Mouse (Mus musculus) hindbrain, postnatal 0 days (tissue): ENCODE data around the gene Prx. TPM values are rescaled to one million over a fixed set of nuclear protein-coding genes. Genes with fewer than 3 reads are reported as not detected.
A peak's percentile ranks its signal among the peaks of the same experiment; 100 is the strongest.

ENCODE experiments used
- ATAC-seq: fragments of 200-750 bp; cut with Nextera tagmentation; 2 replicates; pipeline ENCODE4 v1.8.0; 2017; ENCODE audit warnings: mild to moderate bottlenecking, moderate TSS enrichment, moderate library complexity
- DNase-seq: peaks from one replicate; pipeline ENCODE4 v3.0.0-alpha.2; 2015; ENCODE audit warnings: low spot score
- H3K27ac ChIP-seq: fragments of 300-500 bp; sonication (generic); 2 replicates; pipeline ENCODE4 v1.5.1; 2014; ENCODE audit warnings: mild to moderate bottlenecking
- H3K27me3 ChIP-seq: fragments of 300-500 bp; sonication (generic); 2 replicates; pipeline ENCODE4 v1.6.1; 2014; ENCODE audit warnings: low read length, mixed read lengths; ENCODE audit not compliant: insufficient read depth
- H3K36me3 ChIP-seq: fragments of 300-500 bp; sonication (generic); 2 replicates; pipeline ENCODE4 v1.6.1; 2014; ENCODE audit warnings: low read length, mixed read lengths; ENCODE audit not compliant: insufficient read depth
- H3K4me1 ChIP-seq: fragments of 300-500 bp; sonication (generic); 2 replicates; pipeline ENCODE4 v1.6.1; 2014; ENCODE audit warnings: antibody characterized with exemption, low read length, mixed read lengths; ENCODE audit not compliant: insufficient read depth
- H3K4me2 ChIP-seq: fragments of 300-500 bp; sonication (generic); 2 replicates; pipeline ENCODE4 v1.6.1; 2014; ENCODE audit warnings: low read depth, mild to moderate bottlenecking, low read length, moderate library complexity, mixed read lengths
- H3K4me3 ChIP-seq: fragments of 300-500 bp; sonication (generic); 2 replicates; pipeline ENCODE4 v1.5.1; 2014; ENCODE audit warnings: low read length
- H3K9ac ChIP-seq: fragments of 300-500 bp; sonication (generic); replicated peaks from 2 replicates; pipeline ENCODE4 v1.6.1; 2014; ENCODE audit warnings: mild to moderate bottlenecking, low read length, moderate library complexity, mixed read lengths
- H3K9me3 ChIP-seq: fragments of 300-500 bp; sonication (generic); 2 replicates; pipeline ENCODE4 v1.6.1; 2016; ENCODE audit warnings: low read length, mixed read lengths
- CTCF ChIP-seq: IDR thresholded peaks from 2 replicates; pipeline ENCODE4 v1.5.1; 2016; ENCODE audit warnings: antibody characterized with exemption, control low read depth, low read depth
- WGBS: fragments of 180-500 bp; shearing (Covaris S2); extraction: QIAGEN DNeasy Blood & Tissue Kit; methylation state at CpG from one replicate; pipeline ENCODE4 v1.1.7; 2014; 5-methylcytosine and 5-hydroxymethylcytosine counted together
- polyA plus RNA-seq: library from polyadenylated mRNA; unstranded; fragments of >200 nt; fragmentation: Nextera tagmentation; extraction: Ambion mirVana; gene quantifications from 2 replicates; pipeline ENCODE4 v1.2.1, GENCODE M21; 2015
- total RNA-seq: library from RNA; depleted of rRNA; stranded (reverse); fragments of >200 nt; gene quantifications from 2 replicates; pipeline ENCODE4 v1.2.3, GENCODE M21; 2014; rRNA removed

Prx gene
- total and polyA plus RNA-seq, 2 experiments from 2014 or later: 2.1 TPM

DNA sequence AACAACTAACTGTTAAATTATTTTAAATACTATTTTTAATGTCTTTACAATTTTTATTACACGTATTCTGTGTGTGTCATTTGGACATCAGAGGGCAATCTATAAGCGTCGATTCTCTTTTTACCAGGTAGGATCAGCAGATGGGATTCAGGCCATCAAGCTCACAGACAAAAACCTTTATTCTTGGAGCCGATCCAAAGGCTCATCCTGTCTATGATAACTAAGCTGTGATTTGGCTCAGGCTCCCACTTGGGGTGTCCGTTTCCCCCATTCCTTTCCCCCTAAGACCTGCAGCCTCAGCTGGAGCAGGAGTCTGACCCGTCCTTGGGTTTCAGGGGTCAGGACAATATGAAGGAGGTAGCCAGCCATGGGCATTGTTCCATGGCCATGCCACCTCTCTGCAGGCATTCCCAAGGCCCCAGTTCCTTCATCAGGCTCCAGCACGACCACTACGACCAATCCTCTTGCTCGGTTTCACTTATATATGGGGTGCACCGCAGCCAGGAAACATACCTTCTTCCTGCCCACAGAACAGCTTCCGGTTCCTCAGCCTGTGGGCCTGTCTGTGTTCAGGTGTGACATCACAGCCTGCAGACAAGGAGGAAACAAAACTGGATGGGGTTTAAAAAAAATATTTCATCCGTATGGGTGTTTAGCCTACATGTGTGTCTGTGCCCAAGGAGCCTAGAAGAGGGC, 45.7 kb downstream of the Prx start:
- no peak for DNase-seq
- 82% methylated on average over 12 of the region's 12 CpGs for WGBS

GRCm38 (mm10) chr7:27549597-27549996, 50.5 kb downstream of the Prx start:
- H3K9me3 ChIP-seq: no peaks in the 10 kb centered on the region
- ATAC-seq (no peak), DNase-seq (no peak)
- H3K36me3 ChIP-seq: no peaks in the 10 kb centered on the region
- 77% methylated on average over 6 of the region's 6 CpGs for WGBS
- 0 out of 2 replicates have a peak, but pooled peaks cover 6% of the 10 kb centered on the region for H3K4me1 ChIP-seq
- no peaks in the 10 kb centered on the region for H3K27me3 ChIP-seq
- no peak overlapping the region for H3K27ac ChIP-seq
- no peak overlapping the region for H3K4me2 ChIP-seq
- no peak for TF ChIP-seq CTCF
- no peak overlapping the region for H3K9ac ChIP-seq
- H3K4me3 ChIP-seq: no peak overlapping the region

More for the DNA sequence above, 45.7 kb downstream of the Prx start:
- no peak overlapping the region for H3K27ac ChIP-seq
- H3K4me3 ChIP-seq: no peak overlapping the region
- no peak for TF ChIP-seq CTCF
- no peak overlapping the region for H3K9ac ChIP-seq
- ATAC-seq: no peak
- H3K9me3 ChIP-seq: no peaks in the 10 kb centered on the region
- peaks cover 7% of the 10 kb centered on the region; the same call in 1 of the 2 replicates for H3K4me1 ChIP-seq
- H3K27me3 ChIP-seq: no peaks in the 10 kb centered on the region
- H3K36me3 ChIP-seq: no peaks in the 10 kb centered on the region
- no peak overlapping the region for H3K4me2 ChIP-seq

DNA sequence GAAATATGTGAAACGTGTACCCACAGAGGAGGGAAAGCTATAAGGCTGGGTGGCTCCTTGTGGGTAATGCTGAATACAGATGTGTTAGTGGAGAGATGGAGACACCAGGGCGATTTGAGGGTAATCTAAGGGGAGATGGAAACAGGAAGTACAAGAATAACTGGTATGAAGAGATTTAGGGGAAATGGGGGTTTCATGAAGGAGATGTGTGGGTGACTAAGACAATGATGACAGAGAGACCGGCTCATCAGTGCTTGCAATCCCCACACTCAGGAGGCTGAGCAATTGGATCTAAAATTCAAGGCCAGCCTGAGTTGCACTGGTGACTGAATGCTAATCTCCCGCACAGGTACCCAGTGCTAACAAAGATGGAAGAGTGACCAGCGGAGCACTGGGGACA, 52.9 kb downstream of the Prx start:
- H3K27me3 ChIP-seq: no peaks in the 10 kb centered on the region
- ATAC-seq (no peak), DNase-seq (no peak)
- no peak for TF ChIP-seq CTCF
- H3K4me1 ChIP-seq: 0 out of 2 replicates have a peak, but pooled peaks cover 6% of the 10 kb centered on the region
- H3K4me3 ChIP-seq: peak overlapping the region; percentile 74
- peak overlapping the region; percentile 66; the same call in 1 of the 2 replicates for H3K9ac ChIP-seq
- H3K27ac ChIP-seq: 0 out of 2 replicates have a peak overlapping the region, but pooled peaks have one; percentile 71
- no peaks in the 10 kb centered on the region for H3K9me3 ChIP-seq
- 55% methylated on average over 5 of the region's 5 CpGs for WGBS
- H3K4me2 ChIP-seq: peak overlapping the region; percentile 73
- peaks cover 6% of the 10 kb centered on the region; the same call in 1 of the 2 replicates for H3K36me3 ChIP-seq

GRCm38 (mm10) chr7:27552931-27553513, 53.9 kb downstream of the Prx start, which contains the start of the genes Pld3 and 2310022A10Rik:
Pld3 (minus strand) TSS chr7:27553218.
2310022A10Rik (plus strand) TSS chr7:27553233.
- Histone ChIP-seq H3K4me1 (0 out of 2 replicates have a peak, but pooled peaks cover 6% of the 10 kb centered on the region), H3K27ac (peak within 1 kb of the TSS; percentile 71; the same call in 1 of the 2 replicates), H3K4me3 (peak within 1 kb of the TSS; percentile 74), H3K9ac (peak within 1 kb of the TSS; percentile 66), H3K36me3 (peaks cover 6% of the 10 kb centered on the region; the same call in 1 of the 2 replicates), H3K4me2 (peak within 1 kb of the TSS; percentile 73), H3K27me3 (no peaks in the 10 kb centered on the region), H3K9me3 (no peaks in the 10 kb centered on the region)
- under 1% methylated on average over 41 of the region's 41 CpGs for WGBS
- no peak for TF ChIP-seq CTCF
- peak; percentile 97 for DNase-seq
- peak; percentile 100 for ATAC-seq

DNA sequence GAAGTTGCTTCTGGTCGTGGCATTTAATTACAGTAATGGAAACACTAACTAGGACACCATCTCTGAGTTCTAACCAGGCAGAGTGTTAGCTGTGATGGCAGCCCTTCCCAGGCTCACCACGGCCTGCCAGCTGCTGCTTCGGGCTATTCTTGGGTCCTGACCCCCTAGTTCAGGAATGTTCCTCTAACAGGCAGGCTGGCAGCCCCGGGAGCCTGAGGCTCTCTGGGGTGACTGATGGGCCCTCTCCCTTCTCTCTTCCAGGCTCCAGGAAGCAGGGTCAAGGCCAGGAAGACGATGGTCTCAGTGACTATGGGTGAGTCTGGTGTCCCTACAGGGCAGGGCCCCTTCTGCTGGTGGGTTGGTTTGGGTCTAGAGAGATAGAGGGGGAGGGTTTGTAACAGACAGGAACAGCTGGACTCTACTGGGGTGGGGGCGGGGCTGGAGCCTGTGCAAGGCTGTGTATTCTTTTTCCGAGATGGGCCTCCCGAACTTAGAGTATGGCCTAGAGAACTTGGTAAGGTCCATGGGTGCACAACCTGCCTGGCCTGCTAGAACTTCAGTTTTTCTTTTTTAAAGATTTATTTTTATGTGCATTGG, 61.3 kb downstream of the Prx start:
- Histone ChIP-seq H3K4me3 (no peak overlapping the region), H3K36me3 (peaks cover 28% of the 10 kb centered on the region), H3K9me3 (no peaks in the 10 kb centered on the region), H3K4me2 (no peak overlapping the region), H3K27ac (no peak overlapping the region), H3K9ac (no peak overlapping the region), H3K27me3 (no peaks in the 10 kb centered on the region), H3K4me1 (no peaks in the 10 kb centered on the region)
- DNase-seq (no peak), ATAC-seq (no peak)
- WGBS: 78% methylated on average over 8 of the region's 8 CpGs
- TF ChIP-seq CTCF: no peak

DNA sequence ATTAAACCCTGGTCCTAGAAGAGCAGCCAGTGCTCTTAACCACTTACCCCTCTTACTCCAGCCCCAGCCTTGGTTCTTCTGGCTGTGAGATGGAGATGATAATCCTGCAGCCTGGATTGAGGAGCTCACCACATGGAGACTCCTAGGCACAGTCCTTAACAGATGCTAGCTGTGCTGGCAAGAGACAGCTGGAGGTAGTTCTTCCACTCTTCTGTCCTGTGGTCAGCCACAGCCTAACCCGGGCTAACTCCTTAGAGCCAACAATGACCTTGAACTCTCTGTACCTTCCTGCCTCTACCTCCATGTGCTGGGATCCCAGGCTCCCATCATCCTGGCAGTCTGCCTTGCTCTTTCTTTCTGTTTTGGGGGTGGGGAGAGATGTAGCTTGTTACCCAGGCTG, 61.9 kb downstream of the Prx start:
- Histone ChIP-seq H3K9ac (no peak overlapping the region), H3K36me3 (peaks cover 26% of the 10 kb centered on the region), H3K4me2 (no peak overlapping the region), H3K27me3 (no peaks in the 10 kb centered on the region), H3K9me3 (no peaks in the 10 kb centered on the region), H3K4me3 (no peak overlapping the region), H3K4me1 (no peaks in the 10 kb centered on the region), H3K27ac (no peak overlapping the region)
- DNase-seq: no peak
- no peak for TF ChIP-seq CTCF
- WGBS: 85% methylated on average over 1 of the region's 1 CpGs
- ATAC-seq: no peak

Other genes starting within 250 kb of the Prx start
- gene Numbl, start 240.9 kb upstream of the Prx start, total RNA-seq: 140 and 161 TPM in 2 replicates
- gene Numbl, start 240.9 kb upstream of the Prx start, polyA plus RNA-seq: 55.9 and 59.5 TPM in 2 replicates
- gene Ltbp4, start 161.6 kb upstream of the Prx start, total RNA-seq: 34.8 and 41.2 TPM in 2 replicates
- gene Ltbp4, start 161.6 kb upstream of the Prx start, polyA plus RNA-seq: 10.5 and 10.6 TPM in 2 replicates
- gene Shkbp1, start 143.3 kb upstream of the Prx start, total RNA-seq: 27.0 and 31.2 TPM in 2 replicates
- 20.0 and 20.2 TPM in 2 replicates for gene Shkbp1, start 143.3 kb upstream of the Prx start, polyA plus RNA-seq
- gene Gm20479, start 141.9 kb upstream of the Prx start, total RNA-seq: not detected in 2 replicates
- gene Gm20479, start 141.9 kb upstream of the Prx start, polyA plus RNA-seq: not detected in 2 replicates
- gene Sptbn4, start 51.6 kb upstream of the Prx start, total RNA-seq: 24.1 and 24.8 TPM in 2 replicates
- gene Sptbn4, start 51.6 kb upstream of the Prx start, polyA plus RNA-seq: 2.8 and 3.4 TPM in 2 replicates
- gene Blvrb, start 51.3 kb upstream of the Prx start, total RNA-seq: 19.7 and 23.9 TPM in 2 replicates
- gene Blvrb, start 51.3 kb upstream of the Prx start, polyA plus RNA-seq: 23.0 and 23.4 TPM in 2 replicates
- gene Sertad3, start 25.6 kb upstream of the Prx start, total RNA-seq: 5.0 and 6.3 TPM in 2 replicates
- gene Sertad3, start 25.6 kb upstream of the Prx start, polyA plus RNA-seq: 7.9 and 8.4 TPM in 2 replicates
- 7.2 and 9.4 TPM in 2 replicates for gene Sertad1, start 12.4 kb upstream of the Prx start, total RNA-seq
- 7.7 and 8.8 TPM in 2 replicates for gene Sertad1, start 12.4 kb upstream of the Prx start, polyA plus RNA-seq
- 0.73 and 1.8 TPM in 2 replicates for gene Hipk4, start 23.9 kb downstream of the Prx start, total RNA-seq
- gene Hipk4, start 23.9 kb downstream of the Prx start, polyA plus RNA-seq: 1.6 and 1.9 TPM in 2 replicates
- 307 and 308 TPM in 2 replicates for gene Pld3, start 53.9 kb downstream of the Prx start, total RNA-seq
- gene Pld3, start 53.9 kb downstream of the Prx start, polyA plus RNA-seq: 268 and 287 TPM in 2 replicates
- gene 2310022A10Rik, start 53.9 kb downstream of the Prx start, total RNA-seq: 8.1 and 8.2 TPM in 2 replicates
- gene 2310022A10Rik, start 53.9 kb downstream of the Prx start, polyA plus RNA-seq: 25.7 and 26.1 TPM in 2 replicates
- 60.6 and 83.1 TPM in 2 replicates for gene Akt2, start 92.2 kb downstream of the Prx start, total RNA-seq
- 62.3 and 64.0 TPM in 2 replicates for gene Akt2, start 92.2 kb downstream of the Prx start, polyA plus RNA-seq
- 104 and 132 TPM in 2 replicates for gene Ttc9b, start 154.6 kb downstream of the Prx start, total RNA-seq
- gene Ttc9b, start 154.6 kb downstream of the Prx start, polyA plus RNA-seq: 124 and 127 TPM in 2 replicates
- 141 and 162 TPM in 2 replicates for gene Map3k10, start 175.3 kb downstream of the Prx start, total RNA-seq
- gene Map3k10, start 175.3 kb downstream of the Prx start, polyA plus RNA-seq: 21.4 and 22.9 TPM in 2 replicates
- gene Zfp607b, start 190.0 kb downstream of the Prx start, total RNA-seq: 3.5 and 5.6 TPM in 2 replicates
- 8.5 and 8.9 TPM in 2 replicates for gene Zfp607b, start 190.0 kb downstream of the Prx start, polyA plus RNA-seq
- gene Zfp60, start 232.1 kb downstream of the Prx start, total RNA-seq: 24.3 and 25.3 TPM in 2 replicates
- gene Zfp60, start 232.1 kb downstream of the Prx start, polyA plus RNA-seq: 35.1 and 36.0 TPM in 2 replicates